Mouse (Mus musculus) right cerebral cortex, postnatal 36 days (tissue): ENCODE data around the gene Zbtb40.

Experiments used
- DNase-seq, 2 experiments: peaks; one replicate each; pipeline ENCODE4 v3.0.0; 2022; ENCODE audit warnings: low spot score in 2 of 2, mixed read lengths in 1 of 2

Zbtb40 gene

DNA sequence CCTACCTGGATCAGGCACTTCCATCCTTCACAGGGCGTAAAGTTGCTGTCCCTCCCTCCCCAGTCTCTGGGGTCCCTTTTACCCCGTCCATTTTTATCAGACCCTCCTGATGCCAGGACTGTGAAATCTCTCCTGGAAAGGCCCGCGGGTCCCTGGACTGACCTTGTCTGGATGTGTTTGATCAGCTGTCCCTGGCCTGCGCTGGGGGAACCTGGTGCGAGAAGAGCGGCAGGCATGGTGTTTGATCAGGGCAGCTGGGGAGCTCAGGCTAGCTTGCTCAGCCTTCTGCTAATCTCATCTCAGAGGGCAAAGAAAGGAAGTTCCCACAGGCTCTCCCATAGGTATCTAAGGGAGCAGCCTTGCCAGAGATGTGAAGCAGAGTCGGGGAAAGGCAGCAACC lies 71.4 kb downstream of the Zbtb40 start:
- DNase-seq: no peak

GRCm38 (mm10) chr4:136970939-136971338 lies 77.7 kb downstream of the Zbtb40 start:
- DNase-seq: no peak

DNA sequence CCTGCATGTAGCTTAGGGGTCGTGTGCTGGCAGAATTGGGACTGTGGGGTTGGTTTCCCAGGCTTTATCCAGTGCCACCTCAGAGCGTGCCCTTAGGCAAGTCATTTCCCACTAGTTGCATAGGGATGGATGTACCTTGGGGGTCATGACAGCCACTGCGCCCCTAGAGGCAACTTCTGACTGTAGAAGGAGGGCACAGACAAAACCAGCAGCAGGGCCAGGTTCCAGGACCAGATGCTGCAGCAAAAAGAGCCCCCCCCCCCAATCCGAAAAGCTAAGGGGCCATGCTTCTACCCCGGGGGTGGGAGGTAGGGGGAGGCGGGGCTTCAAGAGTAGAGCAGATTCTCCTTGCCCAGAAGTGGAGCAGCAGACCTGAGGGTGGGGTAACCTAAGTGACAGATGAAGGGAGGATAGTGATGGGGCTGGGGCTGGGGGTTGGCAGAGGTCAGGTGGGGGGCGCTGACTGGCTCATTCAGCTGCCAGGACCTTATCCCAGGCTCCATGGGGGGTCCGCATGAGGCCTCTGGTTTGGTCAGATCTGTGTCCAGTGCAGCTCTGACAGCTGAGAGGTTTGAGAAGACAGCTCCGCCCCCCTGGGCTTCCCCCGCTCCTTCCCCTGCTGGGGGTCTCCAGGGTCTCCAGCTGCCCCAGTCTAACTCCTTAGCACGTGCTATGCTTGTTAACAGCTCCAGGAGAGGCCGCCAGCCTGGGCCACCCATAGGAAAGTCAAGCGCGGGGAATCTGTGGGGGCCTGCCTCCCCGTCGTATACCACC lies 78.9 kb downstream of the Zbtb40 start:
- DNase-seq: no peak

GRCm38 (mm10) chr4:136969096-136969495 lies 79.5 kb downstream of the Zbtb40 start:
- no peak for DNase-seq

- no peak for DNase-seq
Observed at GRCm38 (mm10) chr4:136967511-136967910, 81.1 kb downstream of the Zbtb40 start.

DNA sequence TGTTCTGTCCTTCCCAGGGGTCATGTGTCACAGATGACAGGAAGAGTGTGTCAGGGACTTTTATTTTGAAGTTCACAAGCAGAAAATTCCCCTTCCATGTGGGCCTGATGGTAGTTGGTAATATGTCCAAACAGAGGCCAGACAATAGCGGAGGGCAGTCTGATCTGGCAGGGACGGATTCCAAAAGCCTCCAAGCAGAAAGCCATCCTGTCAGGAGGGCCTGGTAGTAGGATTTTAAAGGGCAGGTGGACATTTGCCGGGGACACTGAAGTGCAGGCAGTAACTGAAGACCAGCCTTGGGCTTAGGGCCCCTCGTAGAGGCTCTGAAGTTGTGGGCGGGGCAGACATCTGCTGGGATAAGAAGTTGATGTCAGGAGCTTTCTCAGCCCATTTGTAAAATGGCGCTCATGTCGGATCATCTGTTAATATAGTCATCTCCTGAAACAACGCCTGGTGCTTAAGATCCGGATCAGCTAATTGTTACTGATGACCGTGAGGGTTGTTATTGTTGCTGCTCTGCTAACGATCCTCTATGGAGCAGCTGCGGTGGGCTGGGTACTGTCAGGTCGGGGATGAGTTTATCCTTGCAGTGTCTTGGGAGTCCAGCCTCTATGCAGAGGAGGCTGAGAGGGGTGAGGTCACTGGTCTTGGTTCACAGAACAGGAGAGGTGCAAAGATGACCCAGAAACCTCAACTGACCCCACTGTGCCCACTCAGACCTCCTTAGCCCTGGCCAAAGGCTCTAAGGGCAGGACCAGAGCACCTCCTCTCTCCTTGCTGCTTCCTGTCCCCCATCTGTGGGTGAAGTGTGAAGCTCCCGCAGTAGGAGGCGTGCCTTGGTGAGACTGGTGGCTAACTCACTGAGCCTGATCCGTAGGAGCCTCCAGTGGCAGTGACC lies 81.9 kb downstream of the Zbtb40 start:
- DNase-seq: no peak

GRCm38 (mm10) chr4:136964990-136965421 lies 83.6 kb downstream of the Zbtb40 start:
- no peak for DNase-seq

- DNase-seq: no peak
Observed at GRCm38 (mm10) chr4:136962447-136962846, 86.2 kb downstream of the Zbtb40 start.

GRCm38 (mm10) chr4:136961642-136962285 lies 86.8 kb downstream of the Zbtb40 start:
- DNase-seq: no peak

DNA sequence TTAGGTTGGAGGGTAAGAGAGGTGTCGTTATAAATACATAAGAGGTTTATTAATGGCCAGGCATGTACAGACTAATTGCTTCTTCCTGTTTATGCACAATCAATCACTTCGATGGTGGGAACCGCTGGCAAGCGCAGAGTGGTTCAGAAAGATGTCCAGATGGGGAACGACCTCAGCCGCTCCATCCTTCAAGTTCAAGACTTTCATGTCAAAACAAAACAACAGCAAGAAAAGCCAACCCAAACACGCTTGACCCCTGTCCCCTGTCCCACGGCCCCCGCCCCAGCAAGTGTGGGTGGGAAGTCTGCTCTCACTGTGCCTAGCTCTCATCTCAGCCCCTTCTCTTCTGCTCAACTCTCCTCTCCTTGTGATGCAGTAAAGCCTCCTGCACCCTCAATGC lies 88.0 kb downstream of the Zbtb40 start:
- DNase-seq: no peak

DNA sequence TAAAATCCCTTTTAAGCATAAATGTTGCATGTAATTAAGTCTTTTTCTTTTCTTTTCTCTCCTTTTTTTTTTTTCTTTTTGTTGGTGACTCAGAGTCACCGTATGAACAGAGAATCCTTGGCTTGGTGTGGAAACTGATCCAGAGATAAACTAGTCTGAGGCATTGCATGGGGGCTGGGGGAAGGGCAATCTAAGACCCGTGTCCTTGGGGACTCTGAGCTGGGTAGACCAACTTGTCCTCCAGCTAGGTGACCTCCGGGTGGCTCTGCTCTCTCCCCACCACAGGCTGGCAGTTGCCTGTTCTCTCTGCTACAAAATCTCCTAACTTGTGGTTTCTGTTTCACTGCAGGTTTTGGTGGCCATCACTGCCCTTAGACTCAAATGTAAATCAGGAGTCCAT lies 88.5 kb downstream of the Zbtb40 start:
- no peak for DNase-seq

DNA sequence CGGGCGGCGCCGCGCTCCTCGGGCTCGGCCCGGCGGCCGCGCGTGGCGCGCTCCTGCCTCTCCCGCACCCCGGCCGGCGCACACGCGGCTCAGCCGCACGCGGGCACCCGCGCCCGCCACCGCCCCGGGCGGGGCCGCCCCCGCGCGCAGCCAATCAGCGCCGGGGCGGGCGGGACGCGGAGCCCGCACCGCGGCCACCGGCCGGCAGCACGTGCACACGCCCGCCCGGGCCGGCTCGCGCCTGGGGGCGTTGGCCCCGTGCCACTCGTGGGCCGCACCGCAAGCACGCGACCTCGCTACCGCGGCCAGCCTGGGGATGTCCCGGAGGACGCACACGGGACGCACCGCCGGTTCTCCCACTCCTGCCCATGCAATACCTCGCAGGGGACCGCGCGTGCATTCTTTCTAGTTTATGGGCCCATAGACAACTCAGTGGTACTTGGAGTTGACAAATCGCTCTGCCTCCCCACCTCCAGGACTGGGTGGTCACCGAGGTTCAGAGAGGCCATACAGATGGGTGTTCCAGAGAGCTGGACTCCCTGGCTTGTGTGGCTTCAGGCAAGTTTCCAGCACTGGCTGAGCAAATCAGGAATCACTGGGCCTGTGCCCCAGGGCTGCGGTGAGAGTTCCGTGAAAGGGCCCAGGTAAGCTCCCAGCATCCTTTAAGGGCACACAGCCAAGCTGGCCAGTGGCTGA lies 91.7 kb downstream of the Zbtb40 start, which contains the start of gene Epha8:
Epha8 (minus strand) TSS at position 66 of the 696 bp plus-strand sequence.
- DNase-seq: no peak

- DNase-seq: no peak
Observed at GRCm38 (mm10) chr4:136954562-136954961, 94.0 kb downstream of the Zbtb40 start.

DNA sequence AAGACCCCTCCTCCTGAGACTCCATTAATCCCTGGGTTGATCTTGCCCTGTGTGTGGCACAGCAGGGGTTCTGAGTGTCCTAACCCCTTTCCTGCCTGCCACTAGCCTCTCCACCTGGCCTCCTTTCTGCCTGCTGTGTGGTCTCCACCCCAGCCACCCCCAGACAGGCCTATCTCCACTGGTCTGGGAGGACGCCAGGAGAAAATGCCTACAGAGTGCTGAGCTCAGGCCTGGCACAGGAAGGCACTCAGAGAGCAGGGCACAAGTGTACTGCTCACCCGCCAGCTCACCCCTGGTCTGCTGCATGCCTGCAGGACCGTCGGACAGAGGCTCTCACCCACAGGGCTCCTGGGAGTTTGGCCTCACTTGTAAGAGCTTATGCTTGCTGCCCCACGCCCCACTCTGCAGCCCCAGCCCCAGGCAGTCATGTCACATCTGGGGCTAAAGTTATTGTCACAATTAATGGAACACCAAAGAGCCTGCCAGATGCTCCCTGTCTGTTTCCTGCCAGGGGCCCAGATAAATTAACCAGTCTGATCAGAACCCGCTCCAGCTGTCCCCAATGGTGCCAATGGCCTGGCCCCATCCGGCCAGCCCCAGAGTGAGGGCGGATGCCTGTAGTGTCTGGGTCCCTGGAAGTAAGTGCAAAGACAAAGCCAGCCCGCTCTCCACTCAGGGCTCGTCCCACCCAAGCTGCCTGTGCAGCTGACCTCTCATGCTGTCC lies 99.2 kb downstream of the Zbtb40 start:
- no peak for DNase-seq

DNA sequence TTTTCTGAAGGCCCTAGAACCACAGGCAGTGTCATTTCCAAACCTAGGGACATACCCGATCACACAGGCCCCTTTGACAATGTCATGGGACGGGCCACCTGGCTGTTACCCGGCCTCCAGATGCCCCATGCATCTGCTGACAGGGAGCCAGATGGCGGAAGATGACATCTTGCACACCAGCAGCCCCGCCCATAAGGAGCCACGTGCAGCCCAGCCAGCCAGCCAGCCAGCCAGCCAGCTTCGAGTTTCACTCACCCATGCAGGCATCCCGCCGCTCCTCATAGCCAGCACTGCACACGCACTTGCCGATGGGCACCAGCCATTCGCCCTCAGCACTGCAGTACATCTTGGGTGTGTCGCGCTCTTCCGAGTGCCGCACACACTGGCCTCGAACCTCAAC lies 103.2 kb downstream of the Zbtb40 start:
- DNase-seq: no peak

DNA sequence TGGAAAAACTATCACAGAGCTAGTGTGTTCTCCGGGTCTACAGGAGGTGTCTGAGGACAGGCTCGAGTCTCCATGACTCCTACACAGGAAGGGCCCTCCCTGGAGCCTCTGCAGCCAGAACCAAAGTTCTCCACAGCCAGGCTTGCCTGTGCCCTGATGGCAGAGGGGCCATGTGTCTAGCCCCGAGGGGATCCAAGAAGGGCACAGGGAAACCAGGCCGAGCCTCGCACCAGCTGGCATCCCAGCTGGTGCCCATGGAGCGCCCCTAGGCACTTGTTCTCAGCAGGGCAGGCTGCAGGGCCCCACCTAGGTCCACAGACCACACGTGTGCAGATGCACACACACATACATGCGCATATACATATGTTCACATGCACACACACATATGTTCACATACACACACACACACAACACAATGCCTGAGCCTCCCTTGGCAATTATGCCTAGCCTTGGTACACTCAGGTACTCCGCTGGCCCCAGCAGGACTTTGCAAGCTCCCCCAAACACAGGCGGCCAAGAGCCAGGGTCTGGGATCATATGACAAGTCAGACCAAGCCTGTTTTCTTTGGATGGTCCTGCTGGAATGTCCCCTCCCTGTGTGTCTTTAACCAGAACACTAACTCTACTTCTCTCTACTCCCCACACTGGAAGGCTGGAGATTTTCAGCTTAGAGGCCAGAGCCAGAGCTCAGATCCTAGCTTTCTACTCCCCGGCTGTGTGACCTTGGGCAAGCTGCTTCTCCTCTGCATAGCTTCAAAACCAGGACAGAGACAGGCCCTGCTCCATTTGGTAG lies 103.8 kb downstream of the Zbtb40 start:
- DNase-seq: no peak

GRCm38 (mm10) chr4:136943175-136943574 lies 105.4 kb downstream of the Zbtb40 start:
- no peak for DNase-seq

DNA sequence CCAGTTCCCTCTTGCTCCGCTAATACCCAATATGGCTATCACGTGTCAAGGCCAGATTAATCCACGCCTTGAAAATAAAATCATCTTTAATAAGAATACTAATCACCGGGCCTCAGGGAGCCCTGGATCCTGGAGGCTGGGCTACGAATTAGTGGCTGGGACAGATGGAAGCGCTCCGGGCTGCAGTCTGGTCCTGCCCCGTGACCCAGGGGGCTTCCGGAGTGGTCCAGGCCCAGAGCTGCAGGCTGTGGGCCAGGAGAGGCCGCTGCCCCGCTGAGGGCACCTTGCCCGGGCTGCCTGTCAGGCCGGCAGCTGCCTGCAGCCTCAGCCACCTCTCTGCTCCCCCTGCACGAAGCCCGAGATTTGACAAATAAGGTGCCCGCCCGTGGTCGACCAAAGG lies 105.8 kb downstream of the Zbtb40 start:
- no peak for DNase-seq

DNA sequence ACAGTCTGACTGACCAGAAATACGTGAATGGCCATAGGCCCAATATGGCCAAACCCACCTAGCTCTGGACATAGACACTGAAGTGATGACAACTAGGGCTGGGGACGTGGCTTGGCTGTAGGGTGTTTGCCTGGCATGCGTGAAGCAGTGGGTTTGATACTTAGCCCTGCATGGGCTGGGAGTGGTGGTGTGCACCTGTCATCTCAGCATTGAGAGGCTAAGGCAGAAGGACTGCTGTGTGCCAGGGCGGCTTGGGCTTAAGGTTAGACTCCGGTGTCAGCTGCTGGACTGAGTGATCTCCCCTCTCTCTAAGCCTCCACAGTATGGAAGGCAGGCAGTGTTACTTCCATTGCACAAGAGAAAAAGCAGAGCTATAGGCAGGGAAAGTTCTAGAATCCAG lies 110.7 kb downstream of the Zbtb40 start:
- no peak for DNase-seq

GRCm38 (mm10) chr4:136937344-136937743 lies 111.3 kb downstream of the Zbtb40 start:
- no peak for DNase-seq
